In the genomic region with DNA sequence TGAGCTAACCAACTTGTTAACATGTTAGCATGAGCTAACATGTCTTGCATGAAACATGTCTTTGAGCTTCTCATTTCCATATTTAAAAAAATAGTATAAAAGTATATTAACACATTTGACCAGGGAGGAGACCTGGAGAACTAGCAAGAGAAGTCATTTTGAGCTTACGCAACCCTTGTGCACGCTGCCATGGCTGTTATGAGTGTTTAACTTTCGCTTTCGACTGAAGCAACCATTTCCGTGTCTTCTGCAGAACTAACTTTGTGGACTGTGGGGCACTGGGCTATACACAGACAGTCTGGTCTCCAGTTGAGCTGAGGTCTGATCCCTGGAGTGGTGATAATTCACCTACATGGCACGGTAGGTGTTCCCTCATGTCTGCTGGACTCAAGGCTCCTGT, we compare ENCODE assay signal across 28 mouse cellular contexts. TPM values are rescaled to one million over a fixed set of nuclear protein-coding genes. Genes with fewer than 3 reads are reported as not detected.
DNase-seq lines count a peak whose midpoint lies in the region; ATAC-seq and TF ChIP-seq lines count a peak whose summit lies in the region.
"Had no signal": no experiment of that assay in that cellular context is flagged by ENCODE, and none has a peak within 500 bp of the region (broad histone marks: within the 10 kb centered on the region; RNA-seq: fewer than 3 reads in every experiment).

No protein-coding gene starts in this region.

- ATAC-seq in megakaryocyte progenitor cell, adult 5-6 weeks (replicated peaks; ENCODE audit: poor library complexity), result peak; percentile 84
- no peak for ATAC-seq in cerebellum, adult (ENCODE audit: insufficient number of reproducible peaks, low FRiP score, low TSS enrichment)
- ATAC-seq: CD4-positive, CD25-positive, alpha-beta regulatory T cell, adult 4 months; forebrain, embryonic 14.5 days; hindbrain, embryonic 16.5 days; intestine, embryonic 15.5 days; midbrain, embryonic 16.5 days; Patski had no signal

- H3K9ac ChIP-seq in liver, adult 2 months (ENCODE audit: low read depth, low read length), result no peak overlapping the region
- H3K9ac ChIP-seq: intestine, embryonic 15.5 days; limb, embryonic 13.5 days; lung, embryonic 15.5 days; stomach, embryonic 15.5 days had no signal

- TF ChIP-seq POLR2A in liver, adult 2 months (IDR thresholded peaks at IDR 0.05; ENCODE audit: extremely low read depth, insufficient read depth, low read length), result no peak

- H3K27ac ChIP-seq in liver, adult 2 months (replicated peaks; ENCODE audit: insufficient read depth, low read depth, low read length), result no peak overlapping the region
- H3K27ac ChIP-seq: hindbrain, embryonic 10.5 days; intestine, embryonic 15.5 days; limb, embryonic 13.5 days; lung, embryonic 15.5 days; midbrain, embryonic 10.5 days; stomach, embryonic 15.5 days had no signal

- H3K79me2 ChIP-seq in liver, adult 2 months (ENCODE audit: control insufficient read depth, insufficient read depth, low read length), result no peaks in the 10 kb centered on the region

- H3K36me3 ChIP-seq in liver, adult 2 months (ENCODE audit: control insufficient read depth, insufficient read depth, low read length), result no peaks in the 10 kb centered on the region
- H3K36me3 ChIP-seq: hindbrain, embryonic 10.5 days; intestine, embryonic 15.5 days; limb, embryonic 13.5 days; lung, embryonic 15.5 days; midbrain, embryonic 10.5 days; stomach, embryonic 15.5 days had no signal

- H3K4me1 ChIP-seq in liver, adult 2 months (ENCODE audit: control insufficient read depth, insufficient read depth, low read length), result no peaks in the 10 kb centered on the region; the same call in 1 of the 2 replicates
- H3K4me1 ChIP-seq: hindbrain, embryonic 10.5 days; intestine, embryonic 15.5 days; limb, embryonic 13.5 days; lung, embryonic 15.5 days; midbrain, embryonic 10.5 days; stomach, embryonic 15.5 days had no signal

- TF ChIP-seq CTCF in liver, adult 2 months (IDR thresholded peaks at IDR 0.05; ENCODE audit: low read depth, low read length), result no peak

- H3K27me3 ChIP-seq in liver, adult 2 months (ENCODE audit: control insufficient read depth, insufficient read depth, low read length), result no peaks in the 10 kb centered on the region
- H3K27me3 ChIP-seq: intestine, embryonic 15.5 days; limb, embryonic 13.5 days; lung, embryonic 15.5 days; stomach, embryonic 15.5 days had no signal

- H3K4me3 ChIP-seq in liver, adult 2 months (ENCODE audit: insufficient read depth, low read depth, low read length), result peak overlapping the region; percentile 40
- H3K4me3 ChIP-seq: hindbrain, embryonic 10.5 days; intestine, embryonic 15.5 days; limb, embryonic 13.5 days; lung, embryonic 15.5 days; midbrain, embryonic 10.5 days; stomach, embryonic 15.5 days had no signal

- DNase-seq in liver, adult 2 months (ENCODE audit: extremely low read depth, low read depth, low spot score), result peak; percentile 73
- no peak for DNase-seq in liver
- peak; percentile 21 for DNase-seq in adipocyte (ENCODE audit: low spot score)
- peak; percentile 19 for DNase-seq in lung, postnatal 10 days
- DNase-seq in frontal cortex, postnatal 14 days (ENCODE audit: low spot score in 2 of 2), result no peak
- DNase-seq in cerebellum, postnatal 14 days, result no peak
- DNase-seq: adrenal gland, adult 8-10 months; cerebellum, adult 18-20 months; cerebellum, postnatal 25 days; gastrocnemius, postnatal 10 days; heart, adult 11 months; kidney, postnatal 25 days; thymus, adult 18-20 months had no signal

- 31% methylated on average over 6 of the region's 6 CpGs for WGBS in liver, adult 2 months

RNA-seq across cellular contexts. Expression of a gene that starts 17.6 kb away (rescaled TPM):
- not detected in 2 replicates for total RNA-seq in liver, adult 2 months (2014; rRNA removed)
- not detected in 2 replicates for polyA plus RNA-seq in liver, adult 2 months (2012; rRNA removed)
- not detected in 2 replicates for total RNA-seq in megakaryocyte progenitor cell, adult 5-6 weeks (2015)
- total RNA-seq in megakaryocyte progenitor cell, adult 5-6 weeks (2017), result not detected in 2 replicates
- total RNA-seq: adrenal gland, adult 8-10 months; gastrocnemius, postnatal 10 days had no signal
- polyA plus RNA-seq: heart, embryonic 11.5 days; heart, postnatal 0 days; limb, embryonic 13.5 days; Patski had no signal

RNA-seq across cellular contexts. Expression of a gene that starts 52.0 kb away (rescaled TPM):
- total RNA-seq in liver, adult 2 months (2014; rRNA removed), result 48.9 and 52.3 TPM in 2 replicates
- polyA plus RNA-seq in liver, adult 2 months (2012; rRNA removed), result 12.2 and 13.7 TPM in 2 replicates
- 35.6 and 40.2 TPM in 2 replicates for total RNA-seq in megakaryocyte progenitor cell, adult 5-6 weeks (2015)
- total RNA-seq in megakaryocyte progenitor cell, adult 5-6 weeks (2017), result 67.1 and 84.3 TPM in 2 replicates

Comparison
In these comparisons a context has a peak if more than half of its experiments do, and no peak if none do; other contexts are left out.
1. DNase-seq: peak in liver, adult 2 months (single experiment), adipocyte (single experiment) and lung, postnatal 10 days (single experiment); none in liver (single experiment), frontal cortex, postnatal 14 days (0 of 2) and cerebellum, postnatal 14 days (0 of 2).